Mouse (Mus musculus) brain, embryonic 14.5 days (tissue): ENCODE data around the gene Kctd11.

Source experiments
- CTCF ChIP-seq: fragments of 200-500 bp; IDR thresholded peaks from 2 replicates; pipeline ENCODE4 v1.5.1; 2012; ENCODE audit warnings: inconsistent platforms, mild to moderate bottlenecking, moderate library complexity, borderline replicate concordance; ENCODE audit not compliant: insufficient read depth, insufficient read length; ENCODE audit errors: extremely low read depth
- POLR2A ChIP-seq: fragments of 200-500 bp; IDR thresholded peaks from 2 replicates; pipeline ENCODE4 v1.6.1; 2012; ENCODE audit warnings: mild to moderate bottlenecking, inconsistent platforms, borderline replicate concordance; ENCODE audit not compliant: poor library complexity, insufficient read depth, insufficient read length, severe bottlenecking; ENCODE audit errors: extremely low read depth

- no peak for TF ChIP-seq CTCF
- no peak for TF ChIP-seq POLR2A
Observed at GRCm38 (mm10) chr11:69884663-69885062, 3.5 kb upstream of the Kctd11 start.
